Mouse (Mus musculus) forebrain, embryonic 10.5 days (tissue): ENCODE results near the gene Capza2. TPM values are rescaled to one million over a fixed set of nuclear protein-coding genes. Genes with fewer than 3 reads are reported as not detected.

Experiments
- DNase-seq: peaks from one replicate; pipeline ENCODE4 v3.0.0-alpha.2; 2017; ENCODE audit warnings: low spot score; ENCODE audit errors: extremely low spot score
- H3K27ac ChIP-seq: fragments of 300-500 bp; sonication (generic); 2 replicates; pipeline ENCODE4 v1.5.1; 2016; ENCODE audit warnings: mild to moderate bottlenecking
- H3K27me3 ChIP-seq: fragments of 300-500 bp; sonication (generic); 2 replicates; pipeline ENCODE4 v1.6.1; 2016; ENCODE audit warnings: mild to moderate bottlenecking; ENCODE audit not compliant: poor library complexity, severe bottlenecking
- H3K36me3 ChIP-seq: fragments of 300-500 bp; sonication (generic); replicated peaks from 2 replicates; pipeline ENCODE4 v1.6.1; 2016; ENCODE audit warnings: mild to moderate bottlenecking, moderate library complexity
- H3K4me1 ChIP-seq: fragments of 300-500 bp; sonication (generic); 2 replicates; pipeline ENCODE4 v1.6.1; 2016
- H3K4me3 ChIP-seq: fragments of 300-500 bp; sonication (generic); 2 replicates; pipeline ENCODE4 v1.5.1; 2016; ENCODE audit warnings: mild to moderate bottlenecking, moderate library complexity
- H3K9me3 ChIP-seq: fragments of 300-500 bp; sonication (generic); 2 replicates; pipeline ENCODE4 v1.6.1; 2016; ENCODE audit warnings: mild to moderate bottlenecking, moderate library complexity
- WGBS: fragments of 180-500 bp; shearing (Covaris S2); methylation state at CpG from one replicate; pipeline ENCODE4 v1.1.7; 2016; 5-methylcytosine and 5-hydroxymethylcytosine counted together
- polyA plus RNA-seq: library from polyadenylated mRNA; unstranded; fragments of >200 nt; fragmentation: Nextera tagmentation; extraction: Ambion mirVana; gene quantifications from 2 replicates; pipeline ENCODE4 v1.2.1, GENCODE M21; 2016

Capza2 gene
- 211 and 227 TPM in 2 replicates for polyA plus RNA-seq

DNA sequence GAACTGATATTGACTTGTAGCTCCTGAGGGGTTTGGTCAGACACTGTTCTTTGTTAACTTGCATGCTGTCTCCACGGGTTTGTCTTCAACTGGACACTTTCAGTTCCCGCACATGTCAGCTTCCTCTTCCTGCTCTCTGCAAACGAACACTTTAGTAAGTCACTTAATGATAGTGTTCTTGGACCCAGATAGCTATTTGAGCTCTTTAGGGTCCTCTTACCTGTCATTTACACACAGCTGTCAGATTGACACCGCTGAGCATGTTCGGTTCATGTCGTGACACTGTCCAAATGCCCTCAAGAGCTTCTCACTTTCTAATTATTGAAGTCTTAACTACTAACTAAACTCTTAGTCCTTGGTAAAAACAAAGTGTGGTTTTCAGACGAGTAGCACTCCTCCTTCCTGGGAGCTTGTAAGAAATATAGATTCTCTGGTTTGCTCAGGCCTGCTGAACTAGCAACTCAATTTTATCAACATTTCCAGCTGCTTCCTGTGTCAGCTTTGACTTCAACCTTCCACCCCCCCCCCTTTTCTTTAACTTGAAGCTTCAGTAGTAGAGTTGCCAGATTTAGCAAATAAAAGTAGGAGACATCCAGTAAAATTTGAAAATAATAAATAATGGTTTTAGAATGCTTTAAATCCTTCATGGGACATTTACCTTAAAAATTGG, at the start of gene Capza2:
TSS of gene Capza2 (plus strand) at position 620 of the 670 bp plus-strand sequence.
- H3K27ac ChIP-seq, result peak within 1 kb of the TSS; percentile 98
- H3K27me3 ChIP-seq, result no peaks in the 10 kb centered on the region
- peak within 1 kb of the TSS; percentile 91 for H3K4me3 ChIP-seq
- WGBS, result 84% methylated on average over 7 of the region's 7 CpGs
- DNase-seq, result no peak
- H3K36me3 ChIP-seq, result peaks cover 9% of the 10 kb centered on the region
- peaks cover 15% of the 10 kb centered on the region for H3K4me1 ChIP-seq
- peaks cover 4% of the 10 kb centered on the region; the same call in 1 of the 2 replicates for H3K9me3 ChIP-seq

GRCm38 (mm10) chr6:17589049-17589952, 46.7 kb upstream of the Capza2 start:
- Histone ChIP-seq H3K4me3 (no peak overlapping the region), H3K4me1 (peaks cover 13% of the 10 kb centered on the region), H3K27me3 (no peaks in the 10 kb centered on the region), H3K9me3 (peaks cover 8% of the 10 kb centered on the region; the same call in 1 of the 2 replicates), H3K36me3 (no peaks in the 10 kb centered on the region), H3K27ac (no peak overlapping the region)
- 44% methylated on average over 16 of the region's 16 CpGs for WGBS
- peak; percentile 71 for DNase-seq

- H3K4me1 ChIP-seq, result peaks cover 13% of the 10 kb centered on the region
- WGBS, result 59% methylated on average over 8 of the region's 8 CpGs
- DNase-seq, result no peak
Observed at GRCm38 (mm10) chr6:17589953-17590627, 45.9 kb upstream of the Capza2 start.

GRCm38 (mm10) chr6:17593971-17594370, 42.1 kb upstream of the Capza2 start:
- Histone ChIP-seq H3K4me1 (peaks cover 6% of the 10 kb centered on the region), H3K4me3 (no peak overlapping the region), H3K27me3 (no peaks in the 10 kb centered on the region), H3K27ac (no peak overlapping the region), H3K36me3 (no peaks in the 10 kb centered on the region), H3K9me3 (peaks cover 12% of the 10 kb centered on the region; the same call in 1 of the 2 replicates)
- no peak for DNase-seq
- 89% methylated on average over 2 of the region's 2 CpGs for WGBS

More at GRCm38 (mm10) chr6:17589953-17590627, 45.9 kb upstream of the Capza2 start:
- Histone ChIP-seq H3K36me3 (no peaks in the 10 kb centered on the region), H3K27ac (no peak overlapping the region), H3K4me3 (no peak overlapping the region), H3K9me3 (peaks cover 8% of the 10 kb centered on the region; the same call in 1 of the 2 replicates), H3K27me3 (no peaks in the 10 kb centered on the region)

GRCm38 (mm10) chr6:17595712-17596462, 40.1 kb upstream of the Capza2 start:
- no peak overlapping the region for H3K27ac ChIP-seq
- DNase-seq, result no peak
- no peak overlapping the region for H3K4me3 ChIP-seq
- H3K4me1 ChIP-seq, result no peaks in the 10 kb centered on the region
- H3K27me3 ChIP-seq, result no peaks in the 10 kb centered on the region
- H3K9me3 ChIP-seq, result peaks cover 12% of the 10 kb centered on the region; the same call in 1 of the 2 replicates
- no peaks in the 10 kb centered on the region for H3K36me3 ChIP-seq
- WGBS, result 89% methylated on average over 11 of the region's 11 CpGs

GRCm38 (mm10) chr6:17599373-17599772, 36.7 kb upstream of the Capza2 start:
- 85% methylated on average over 5 of the region's 5 CpGs for WGBS
- no peaks in the 10 kb centered on the region for H3K27me3 ChIP-seq
- H3K36me3 ChIP-seq, result no peaks in the 10 kb centered on the region
- H3K9me3 ChIP-seq, result peaks cover 3% of the 10 kb centered on the region; the same call in 1 of the 2 replicates
- DNase-seq, result no peak
- no peak overlapping the region for H3K27ac ChIP-seq
- no peak overlapping the region for H3K4me3 ChIP-seq
- H3K4me1 ChIP-seq, result no peaks in the 10 kb centered on the region

DNA sequence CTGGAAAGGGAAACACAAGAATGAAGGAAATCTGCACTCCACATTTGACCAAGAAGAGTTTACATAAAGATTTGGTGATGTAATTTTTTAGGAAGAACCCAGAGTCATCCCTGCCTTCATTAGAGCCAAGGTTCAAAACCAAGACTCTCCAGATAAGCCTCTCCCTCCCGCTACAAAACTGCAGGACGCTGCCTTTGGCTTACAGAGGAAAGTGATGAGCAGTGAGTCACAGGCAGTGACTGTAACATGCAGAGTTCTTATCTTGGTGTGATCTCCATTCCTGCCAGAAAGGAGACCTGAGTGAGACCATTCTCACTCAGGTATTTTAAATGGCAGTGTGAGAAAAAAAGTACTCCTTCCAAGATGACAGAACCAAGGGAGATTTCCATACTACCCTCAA, 34.5 kb upstream of the Capza2 start:
- Histone ChIP-seq H3K27me3 (no peaks in the 10 kb centered on the region), H3K9me3 (peaks cover 3% of the 10 kb centered on the region; the same call in 1 of the 2 replicates), H3K36me3 (no peaks in the 10 kb centered on the region), H3K4me3 (no peak overlapping the region), H3K4me1 (no peaks in the 10 kb centered on the region), H3K27ac (no peak overlapping the region)
- no peak for DNase-seq
- WGBS, result 64% methylated on average over 2 of the region's 2 CpGs

GRCm38 (mm10) chr6:17606915-17607314, 29.1 kb upstream of the Capza2 start:
- no peaks in the 10 kb centered on the region for H3K4me1 ChIP-seq
- H3K36me3 ChIP-seq, result no peaks in the 10 kb centered on the region
- no peak for DNase-seq
- H3K27ac ChIP-seq, result no peak overlapping the region
- H3K9me3 ChIP-seq, result no peaks in the 10 kb centered on the region
- 87% methylated on average over 1 of the region's 1 CpGs for WGBS
- H3K4me3 ChIP-seq, result no peak overlapping the region
- no peaks in the 10 kb centered on the region for H3K27me3 ChIP-seq

DNA sequence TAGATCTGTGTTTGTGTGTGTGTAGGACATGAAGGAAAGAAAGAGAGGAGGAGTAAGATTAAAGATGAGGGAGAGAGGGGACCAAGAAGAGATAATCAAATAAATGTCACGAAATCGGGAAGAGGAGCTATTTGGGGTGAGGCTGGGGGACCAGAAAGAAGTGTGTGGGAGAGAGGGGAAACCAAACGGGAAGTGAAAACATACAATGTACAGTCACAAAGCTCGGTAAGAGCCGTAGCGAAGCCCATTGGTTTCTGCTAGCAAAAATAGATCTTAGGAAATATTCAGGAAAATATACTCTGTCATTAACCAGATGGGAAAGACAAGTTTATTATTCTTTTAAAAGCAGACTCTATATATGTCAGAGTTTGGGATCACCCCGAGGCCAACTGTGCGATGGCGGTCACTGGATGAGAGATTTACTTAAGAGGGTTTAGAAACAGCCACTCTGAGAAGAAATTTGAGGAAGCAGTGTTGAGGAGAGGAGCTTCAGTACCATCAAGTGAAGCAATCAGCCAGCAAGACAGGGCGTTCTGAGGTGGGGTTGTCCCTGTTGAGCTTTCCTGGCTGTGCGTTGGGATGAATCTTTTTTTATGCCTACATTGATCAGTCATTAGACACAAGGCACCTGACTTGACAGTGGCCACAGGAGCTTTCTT, 24.6 kb upstream of the Capza2 start:
- Histone ChIP-seq H3K4me3 (no peak overlapping the region), H3K27ac (no peak overlapping the region), H3K36me3 (no peaks in the 10 kb centered on the region), H3K9me3 (no peaks in the 10 kb centered on the region), H3K4me1 (no peaks in the 10 kb centered on the region), H3K27me3 (no peaks in the 10 kb centered on the region)
- 92% methylated on average over 11 of the region's 11 CpGs for WGBS
- DNase-seq, result no peak

DNA sequence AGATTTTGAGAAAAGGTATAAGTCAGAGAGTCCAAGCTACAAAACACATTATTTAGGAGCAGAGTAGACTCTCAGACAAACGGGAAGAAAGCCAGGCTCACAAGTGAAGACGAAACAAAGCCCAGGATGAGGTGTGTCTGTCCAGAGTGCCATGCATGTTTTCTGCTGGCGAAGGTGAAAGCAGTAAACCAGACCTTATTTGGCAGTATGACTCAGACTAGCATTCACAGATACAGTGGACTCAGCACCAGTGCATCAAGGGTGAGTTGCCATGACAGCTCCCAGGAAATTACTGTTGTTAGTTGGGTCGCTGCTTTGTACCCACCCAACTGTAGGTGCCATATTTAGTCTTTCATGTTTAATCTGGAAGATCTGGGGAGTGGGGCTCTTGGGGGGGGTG, 23.4 kb upstream of the Capza2 start:
- Histone ChIP-seq H3K4me1 (no peaks in the 10 kb centered on the region), H3K4me3 (no peak overlapping the region), H3K9me3 (no peaks in the 10 kb centered on the region), H3K27ac (no peak overlapping the region), H3K36me3 (no peaks in the 10 kb centered on the region), H3K27me3 (no peaks in the 10 kb centered on the region)
- 85% methylated on average over 4 of the region's 4 CpGs for WGBS
- DNase-seq, result no peak

GRCm38 (mm10) chr6:17620823-17621222, 15.2 kb upstream of the Capza2 start:
- 89% methylated on average over 4 of the region's 4 CpGs for WGBS
- no peaks in the 10 kb centered on the region for H3K4me1 ChIP-seq
- H3K27ac ChIP-seq, result no peak overlapping the region

More at GRCm38 (mm10) chr6:17620823-17621222, 15.2 kb upstream of the Capza2 start:
- Histone ChIP-seq H3K36me3 (no peaks in the 10 kb centered on the region), H3K9me3 (no peaks in the 10 kb centered on the region), H3K27me3 (no peaks in the 10 kb centered on the region), H3K4me3 (no peak overlapping the region)
- DNase-seq, result no peak
